Mouse (Mus musculus) midbrain, embryonic 14.5 days (tissue): ENCODE measurements around the gene Cotl1. TPM values are rescaled to one million over a fixed set of nuclear protein-coding genes. Genes with fewer than 3 reads are reported as not detected.

Experiments
- ATAC-seq: fragments of 200-750 bp; cut with Nextera tagmentation; 2 replicates; pipeline ENCODE4 v1.8.0; 2017; ENCODE audit warnings: moderate number of reproducible peaks, moderate library complexity; ENCODE audit not compliant: low FRiP score, low TSS enrichment
- DNase-seq: peaks from one replicate; pipeline ENCODE4 v3.0.0-alpha.2; 2015
- H3K27ac ChIP-seq: fragments of 300-500 bp; sonication (generic); replicated peaks from 2 replicates; pipeline ENCODE4 v1.5.1; 2014; ENCODE audit warnings: mild to moderate bottlenecking, low read depth, low read length, moderate library complexity
- H3K27me3 ChIP-seq: fragments of 300-500 bp; sonication (generic); 2 replicates; pipeline ENCODE4 v1.6.1; 2014; ENCODE audit warnings: low read length, control low read depth, mixed read lengths; ENCODE audit not compliant: control insufficient read depth, insufficient read depth
- H3K36me3 ChIP-seq: fragments of 300-500 bp; sonication (generic); 2 replicates; pipeline ENCODE4 v1.6.1; 2014; ENCODE audit warnings: low read length, control low read depth; ENCODE audit not compliant: control insufficient read depth, insufficient read depth
- H3K4me1 ChIP-seq: fragments of 300-500 bp; sonication (generic); 2 replicates; pipeline ENCODE4 v1.6.1; 2014; ENCODE audit warnings: mild to moderate bottlenecking, antibody characterized with exemption, low read length, control low read depth; ENCODE audit not compliant: control insufficient read depth, insufficient read depth
- H3K4me2 ChIP-seq: fragments of 300-500 bp; sonication (generic); 2 replicates; pipeline ENCODE4 v1.6.1; 2014; ENCODE audit warnings: mild to moderate bottlenecking, low read length, moderate library complexity
- H3K4me3 ChIP-seq: fragments of 300-500 bp; sonication (generic); replicated peaks from 2 replicates; pipeline ENCODE4 v1.5.1; 2014; ENCODE audit warnings: low read depth, low read length
- H3K9ac ChIP-seq: fragments of 300-500 bp; sonication (generic); replicated peaks from 2 replicates; pipeline ENCODE4 v1.6.1; 2014; ENCODE audit warnings: mild to moderate bottlenecking, low read length, moderate library complexity
- H3K9me3 ChIP-seq: fragments of 300-500 bp; sonication (generic); 2 replicates; pipeline ENCODE4 v1.6.1; 2016; ENCODE audit warnings: low read length, control low read depth, mixed read lengths; ENCODE audit not compliant: control insufficient read depth
- WGBS: fragments of 180-500 bp; shearing (Covaris S2); extraction: QIAGEN DNeasy Blood & Tissue Kit; methylation state at CpG from one replicate; pipeline ENCODE4 v1.1.7; 2014; 5-methylcytosine and 5-hydroxymethylcytosine counted together
- polyA plus RNA-seq: library from polyadenylated mRNA; unstranded; fragments of >200 nt; fragmentation: Nextera tagmentation; extraction: Ambion mirVana; gene quantifications from 2 replicates; pipeline ENCODE4 v1.2.1, GENCODE M21; 2014

The Cotl1 gene
- polyA plus RNA-seq, 1 experiment from 2014 or later = 291 TPM

DNA sequence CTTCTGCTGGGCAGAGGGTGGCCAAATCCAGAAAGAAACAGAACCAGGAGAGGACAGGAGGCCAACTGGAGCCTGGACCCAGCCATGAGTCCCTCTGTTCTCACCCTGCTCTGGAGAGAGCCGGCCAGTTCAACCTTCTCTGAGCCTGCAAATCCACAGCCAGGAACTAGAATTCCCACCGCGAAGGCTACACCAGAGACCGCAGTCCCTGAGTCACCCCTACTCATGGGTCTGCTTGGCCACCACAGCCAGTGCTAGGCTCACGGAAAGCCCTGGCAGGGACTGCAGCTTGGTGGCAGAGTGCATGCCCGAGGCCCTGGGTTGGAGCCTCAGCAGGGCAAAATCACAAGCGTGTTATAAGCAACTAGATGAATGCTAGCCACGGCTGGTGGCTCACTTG is 20.4 kb downstream of the Cotl1 start:
- Histone ChIP-seq H3K36me3 (peaks cover 25% of the 10 kb centered on the region), H3K27me3 (no peaks in the 10 kb centered on the region), H3K27ac (no peak overlapping the region), H3K4me2 (no peak overlapping the region), H3K4me3 (no peak overlapping the region), H3K4me1 (no peaks in the 10 kb centered on the region), H3K9ac (no peak overlapping the region), H3K9me3 (no peaks in the 10 kb centered on the region)
- ATAC-seq (no peak), DNase-seq (no peak)
- WGBS = 94% methylated on average over 8 of the region's 8 CpGs

DNA sequence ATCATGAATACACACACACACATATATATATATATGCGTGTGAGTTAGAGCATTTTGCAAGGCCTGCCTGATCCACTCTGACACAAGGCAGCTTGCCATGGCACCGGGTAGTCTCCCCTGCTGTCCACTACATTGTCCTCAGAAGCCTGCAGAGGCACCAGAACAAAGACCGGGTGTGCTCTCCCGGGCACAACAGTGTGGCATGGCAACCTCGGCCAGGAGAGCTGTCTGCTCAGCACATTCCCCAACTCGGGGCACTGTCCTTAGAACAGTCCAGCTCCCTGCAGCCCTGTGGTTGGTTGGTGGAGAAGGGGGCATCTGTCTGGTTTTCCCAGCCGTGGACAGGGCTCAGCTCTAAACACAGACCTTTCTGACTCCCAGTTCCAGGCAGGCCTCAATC is 21.0 kb downstream of the Cotl1 start:
- DNase-seq (no peak), ATAC-seq (no peak)
- H3K4me1 ChIP-seq = no peaks in the 10 kb centered on the region
- H3K9me3 ChIP-seq = no peaks in the 10 kb centered on the region
- H3K27me3 ChIP-seq = no peaks in the 10 kb centered on the region
- no peak overlapping the region for H3K9ac ChIP-seq
- no peak overlapping the region for H3K27ac ChIP-seq
- 64% methylated on average over 7 of the region's 7 CpGs for WGBS
- peaks cover 25% of the 10 kb centered on the region for H3K36me3 ChIP-seq
- no peak overlapping the region for H3K4me2 ChIP-seq
- H3K4me3 ChIP-seq = no peak overlapping the region

DNA sequence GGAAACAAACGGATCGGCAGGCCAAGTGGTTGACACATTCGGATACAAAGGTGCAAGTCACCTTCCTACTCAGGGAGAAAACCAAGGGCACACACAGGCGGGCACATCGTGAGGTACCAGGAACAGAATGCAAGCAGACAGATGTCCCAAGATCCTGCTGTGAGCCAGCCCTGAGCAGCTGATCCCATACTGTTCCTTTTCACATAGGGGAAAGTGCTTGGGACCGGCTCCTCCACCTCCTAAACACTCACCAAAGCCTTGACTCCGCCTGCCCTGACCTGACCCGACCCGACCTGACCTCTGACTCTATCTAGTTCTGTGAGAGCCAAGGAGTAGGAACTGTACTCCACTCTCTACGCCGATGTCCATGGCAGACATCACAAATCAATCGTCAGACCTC is 22.9 kb downstream of the Cotl1 start:
- no peak for ATAC-seq
- Histone ChIP-seq H3K4me2 (no peak overlapping the region), H3K4me1 (no peaks in the 10 kb centered on the region), H3K9ac (no peak overlapping the region), H3K36me3 (peaks cover 21% of the 10 kb centered on the region), H3K4me3 (no peak overlapping the region), H3K27me3 (no peaks in the 10 kb centered on the region), H3K9me3 (no peaks in the 10 kb centered on the region), H3K27ac (no peak overlapping the region)
- 33% methylated on average over 12 of the region's 12 CpGs for WGBS
- DNase-seq = no peak

DNA sequence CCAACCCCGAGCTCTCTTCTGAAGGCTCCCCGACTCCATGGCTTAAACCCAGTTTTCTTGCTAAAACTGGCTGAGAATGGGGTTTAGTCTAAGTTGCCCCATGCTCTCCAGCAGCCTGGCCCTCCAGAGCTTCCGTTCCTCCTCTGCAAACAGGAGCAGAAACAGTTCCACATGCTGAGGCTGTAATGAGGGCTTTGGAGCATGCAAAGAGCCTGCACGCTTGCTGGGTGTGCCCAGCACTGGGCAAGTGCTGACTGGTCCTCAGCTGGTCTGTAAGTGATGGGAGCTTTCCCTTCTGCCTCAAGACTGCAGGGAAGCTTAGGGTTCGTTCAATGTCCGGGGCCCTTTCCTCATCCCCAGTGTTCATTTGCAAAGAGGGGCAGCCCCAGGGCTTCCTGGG is 24.1 kb downstream of the Cotl1 start:
- H3K36me3 ChIP-seq = peaks cover 15% of the 10 kb centered on the region
- no peaks in the 10 kb centered on the region for H3K9me3 ChIP-seq
- H3K4me1 ChIP-seq = peaks cover 4% of the 10 kb centered on the region
- no peak overlapping the region for H3K4me2 ChIP-seq
- H3K4me3 ChIP-seq = no peak overlapping the region
- no peak overlapping the region for H3K27ac ChIP-seq
- H3K27me3 ChIP-seq = no peaks in the 10 kb centered on the region
- 75% methylated on average over 6 of the region's 6 CpGs for WGBS
- no peak overlapping the region for H3K9ac ChIP-seq
- DNase-seq (no peak), ATAC-seq (no peak)

DNA sequence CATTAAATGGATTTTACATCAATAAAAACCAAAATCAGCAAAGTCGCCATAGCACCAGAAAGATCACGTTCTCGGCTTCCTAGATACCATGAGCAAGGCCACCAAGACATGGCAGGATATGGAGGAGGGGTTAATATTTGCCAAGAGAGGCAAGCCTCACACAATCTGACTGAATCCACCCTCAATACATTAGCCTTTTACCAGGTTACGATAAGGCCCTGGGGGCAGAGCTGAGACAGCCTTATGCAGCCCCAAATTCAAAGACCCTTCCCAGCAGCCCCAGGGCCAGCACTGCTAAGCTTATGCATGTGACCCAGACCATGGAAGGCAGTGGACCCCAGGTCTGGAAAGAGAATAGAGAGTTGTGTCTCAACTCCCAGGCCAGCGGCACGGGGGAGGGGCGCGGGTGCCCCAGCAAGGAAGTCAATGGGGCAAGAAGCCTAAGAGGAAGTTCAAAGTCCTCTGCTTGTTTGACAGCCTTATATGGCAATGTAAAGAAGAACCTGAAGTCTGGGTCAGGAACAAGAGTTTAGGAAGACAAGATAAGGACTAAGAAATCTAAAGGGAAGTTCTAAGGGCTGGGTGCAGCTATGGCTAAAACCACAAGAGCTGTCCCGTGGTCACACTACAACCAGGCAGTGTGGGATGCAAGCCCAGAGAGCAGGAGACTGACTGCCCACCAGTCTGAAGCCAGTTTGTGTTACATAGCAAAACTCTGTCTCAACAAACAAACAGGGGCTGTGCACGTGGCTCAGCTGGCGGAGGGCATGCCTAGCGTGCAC is 27.5 kb downstream of the Cotl1 start:
- Histone ChIP-seq H3K36me3 (peaks cover 14% of the 10 kb centered on the region), H3K4me2 (no peak overlapping the region), H3K9ac (no peak overlapping the region), H3K4me3 (no peak overlapping the region), H3K27me3 (no peaks in the 10 kb centered on the region), H3K4me1 (peaks cover 22% of the 10 kb centered on the region), H3K27ac (no peak overlapping the region), H3K9me3 (no peaks in the 10 kb centered on the region)
- DNase-seq = no peak
- WGBS = 76% methylated on average over 12 of the region's 12 CpGs
- no peak for ATAC-seq

DNA sequence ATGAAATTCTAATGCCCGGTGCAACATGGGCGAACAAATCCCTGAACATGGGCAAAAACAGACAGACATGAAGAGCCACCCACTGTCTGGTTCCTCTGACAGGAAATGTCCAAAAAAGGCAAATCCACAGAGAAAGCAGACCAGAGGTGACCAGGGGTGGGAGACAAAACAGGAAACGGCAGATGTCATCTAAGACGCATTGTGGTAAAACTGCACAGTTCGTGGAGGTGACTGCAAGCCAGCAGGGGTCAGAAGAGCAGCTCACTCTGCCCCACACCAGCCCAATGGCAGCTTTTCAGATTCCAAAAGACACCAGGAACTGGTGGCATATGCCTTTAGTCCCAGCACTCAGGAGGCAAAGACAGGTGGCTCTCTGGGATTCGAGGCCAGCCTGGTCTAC is 28.4 kb downstream of the Cotl1 start:
- WGBS = 63% methylated on average over 6 of the region's 6 CpGs
- Histone ChIP-seq H3K9me3 (no peaks in the 10 kb centered on the region), H3K4me1 (peaks cover 22% of the 10 kb centered on the region), H3K27ac (no peak overlapping the region), H3K9ac (no peak overlapping the region), H3K4me2 (no peak overlapping the region), H3K36me3 (peaks cover 14% of the 10 kb centered on the region), H3K27me3 (no peaks in the 10 kb centered on the region), H3K4me3 (no peak overlapping the region)
- ATAC-seq = no peak
- DNase-seq = no peak

DNA sequence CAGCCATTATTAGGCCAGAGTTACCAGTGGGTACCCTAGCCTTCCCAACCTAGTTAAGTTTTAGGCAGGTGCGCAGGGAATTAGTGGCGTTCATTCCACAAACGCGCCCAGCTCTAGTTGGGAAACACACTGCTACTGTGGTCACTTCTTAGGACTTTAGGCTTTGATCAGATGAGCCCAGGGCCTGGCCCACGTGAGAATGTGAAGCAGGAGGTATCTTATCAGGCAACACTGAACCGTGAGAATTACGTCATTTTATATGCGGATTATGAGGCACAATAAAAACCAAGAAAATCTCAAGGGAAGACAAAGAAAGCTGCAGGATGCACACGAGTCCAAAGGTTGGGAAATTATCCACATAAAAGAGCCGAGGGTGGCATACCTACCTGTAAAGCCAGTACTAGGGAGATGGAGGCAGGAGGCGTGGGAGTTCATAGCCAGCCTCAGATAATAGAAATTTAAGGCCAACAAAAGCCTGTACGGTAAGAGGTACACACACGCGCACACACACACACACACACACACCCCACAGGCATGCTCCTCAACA is 29.3 kb downstream of the Cotl1 start:
- ATAC-seq (no peak), DNase-seq (no peak)
- Histone ChIP-seq H3K27ac (peak overlapping the region; percentile 41; the same call in 1 of the 2 replicates), H3K36me3 (peaks cover 14% of the 10 kb centered on the region), H3K9me3 (no peaks in the 10 kb centered on the region), H3K4me3 (no peak overlapping the region), H3K27me3 (no peaks in the 10 kb centered on the region), H3K9ac (no peak overlapping the region), H3K4me1 (peaks cover 22% of the 10 kb centered on the region), H3K4me2 (no peak overlapping the region)
- 67% methylated on average over 14 of the region's 14 CpGs for WGBS

DNA sequence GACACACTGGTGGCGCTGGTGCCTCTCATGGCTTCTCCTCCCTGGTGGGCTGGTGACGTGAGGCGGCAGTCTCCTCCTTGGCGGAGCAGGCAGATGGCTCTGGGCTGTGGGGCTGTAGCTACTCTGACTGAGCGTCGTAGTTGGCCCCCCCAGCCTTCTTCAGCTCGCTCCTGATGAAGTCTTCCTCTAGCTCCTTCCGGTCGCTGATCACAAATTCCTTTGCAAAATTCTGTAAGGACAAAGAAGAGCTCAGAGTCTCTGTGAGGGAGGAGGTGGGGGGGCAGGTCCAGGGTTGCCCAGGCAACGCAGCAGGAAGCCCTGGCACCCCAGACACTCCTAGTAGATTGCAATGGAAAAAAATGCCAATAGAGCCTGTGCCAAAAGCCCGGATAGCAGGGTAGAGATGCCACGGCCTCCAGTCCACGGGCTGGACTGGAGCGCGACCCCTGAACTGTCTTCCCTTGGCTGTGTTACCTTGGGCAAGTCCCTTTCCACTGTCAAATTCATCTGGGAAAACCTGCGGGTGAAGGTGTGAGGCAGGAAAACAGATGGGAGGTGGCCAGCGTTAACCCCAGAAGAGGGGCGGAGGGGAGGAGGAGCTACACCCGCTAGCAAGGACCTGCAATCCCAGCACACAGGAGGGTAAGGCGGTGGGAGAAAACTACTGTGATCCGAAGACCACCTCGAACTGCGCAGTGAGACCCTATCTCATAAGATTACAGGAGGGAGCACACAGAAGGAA is 30.0 kb downstream of the Cotl1 start:
- DNase-seq = peak; percentile 74
- 38% methylated on average over 23 of the region's 23 CpGs for WGBS
- no peaks in the 10 kb centered on the region for H3K9me3 ChIP-seq
- no peak overlapping the region for H3K9ac ChIP-seq
- H3K27me3 ChIP-seq = no peaks in the 10 kb centered on the region
- H3K27ac ChIP-seq = peak overlapping the region; percentile 55
- peaks cover 22% of the 10 kb centered on the region for H3K4me1 ChIP-seq
- peak; percentile 54; the same call in 1 of the 2 replicates for ATAC-seq
- peak overlapping the region; percentile 8; the same call in 1 of the 2 replicates for H3K4me2 ChIP-seq
- H3K4me3 ChIP-seq = no peak overlapping the region
- H3K36me3 ChIP-seq = peaks cover 14% of the 10 kb centered on the region
